Mouse (Mus musculus): ENCODE results near the gene Slc23a4. TPM values are rescaled to one million over a fixed set of nuclear protein-coding genes. Genes with fewer than 3 reads are reported as not detected.

Slc23a4 gene
- polyA plus RNA-seq, 1 experiment from 2014 or later = 0.43 TPM

DNA sequence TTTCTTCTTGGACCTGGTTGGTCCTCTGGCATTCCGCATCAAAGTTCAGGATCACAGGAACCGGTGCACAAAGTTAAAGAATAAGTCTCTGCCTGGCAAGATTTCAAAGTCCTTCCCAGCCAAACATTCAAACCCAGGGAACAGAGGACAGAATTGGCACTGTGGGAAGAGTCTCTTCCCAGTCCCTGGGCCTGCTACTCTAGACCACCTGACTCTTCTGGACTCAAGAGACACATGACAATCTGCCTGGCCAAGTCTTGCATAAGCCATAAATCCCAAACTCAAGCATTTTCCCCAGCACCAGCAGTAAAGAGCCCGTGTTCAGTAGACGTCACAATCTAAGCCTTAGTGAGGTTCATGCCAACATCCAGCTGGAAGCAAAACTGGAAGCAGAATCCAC is 81.5 kb downstream of the Slc23a4 start:
- 54% methylated on average over 4 of the region's 4 CpGs for WGBS
- Histone ChIP-seq H3K9me3 (ENCODE audit: low read length) (no peaks in the 10 kb centered on the region), H3K4me1 (ENCODE audit: insufficient read depth, low read depth, low read length) (peaks cover 17% of the 10 kb centered on the region; the same call in 1 of the 2 replicates), H3K9ac (replicated peaks; ENCODE audit: low read depth) (no peak overlapping the region), H3K27me3 (replicated peaks; ENCODE audit: insufficient read depth, low read length) (no peaks in the 10 kb centered on the region), H3K4me2 (replicated peaks; ENCODE audit: low read depth, low read length) (no peak overlapping the region), H3K36me3 (ENCODE audit: insufficient read depth, low read length) (peaks cover 7% of the 10 kb centered on the region; the same call in 1 of the 2 replicates), H3K27ac (ENCODE audit: low read length) (0 out of 2 replicates have a peak overlapping the region, but pooled peaks have one; percentile 9), H3K4me3 (ENCODE audit: low read depth, low read length) (no peak overlapping the region)
- ATAC-seq (no peak), DNase-seq (ENCODE audit: low spot score) (peak; percentile 33)
- TF ChIP-seq EP300 (IDR thresholded peaks at IDR 0.05) (no peak), CTCF (IDR thresholded peaks at IDR 0.05) (no peak)

DNA sequence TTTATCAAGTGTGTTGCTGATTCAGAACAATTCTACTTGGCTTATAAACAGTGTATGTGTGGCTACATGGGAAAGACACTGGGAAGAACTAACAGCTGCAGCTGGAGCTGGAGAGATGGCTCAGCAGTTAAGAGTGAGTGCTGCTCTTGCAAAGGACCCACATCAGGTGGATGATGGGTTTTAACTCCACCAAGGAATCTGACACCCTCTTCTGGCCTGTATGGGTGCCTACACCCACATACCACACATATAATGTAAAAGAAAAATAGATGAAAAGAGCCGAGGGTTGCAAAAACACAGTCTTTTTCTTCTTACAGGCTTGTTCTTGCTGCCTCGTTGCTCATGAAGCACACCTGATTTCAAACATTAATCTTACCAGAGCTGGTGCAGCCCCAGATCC is 82.1 kb downstream of the Slc23a4 start:
- Histone ChIP-seq H3K27ac (ENCODE audit: low read length) (0 out of 2 replicates have a peak overlapping the region, but pooled peaks have one; percentile 9), H3K4me1 (ENCODE audit: insufficient read depth, low read depth, low read length) (peaks cover 17% of the 10 kb centered on the region; the same call in 1 of the 2 replicates), H3K36me3 (ENCODE audit: insufficient read depth, low read length) (peaks cover 7% of the 10 kb centered on the region; the same call in 1 of the 2 replicates), H3K9me3 (ENCODE audit: low read length) (no peaks in the 10 kb centered on the region), H3K4me3 (ENCODE audit: low read depth, low read length) (no peak overlapping the region), H3K27me3 (replicated peaks; ENCODE audit: insufficient read depth, low read length) (no peaks in the 10 kb centered on the region), H3K9ac (replicated peaks; ENCODE audit: low read depth) (no peak overlapping the region), H3K4me2 (replicated peaks; ENCODE audit: low read depth, low read length) (no peak overlapping the region)
- ATAC-seq (no peak), DNase-seq (ENCODE audit: low spot score) (peak; percentile 35)
- 44% methylated on average over 2 of the region's 2 CpGs for WGBS
- TF ChIP-seq CTCF (IDR thresholded peaks at IDR 0.05) (peak; percentile 50), EP300 (IDR thresholded peaks at IDR 0.05) (no peak)

DNA sequence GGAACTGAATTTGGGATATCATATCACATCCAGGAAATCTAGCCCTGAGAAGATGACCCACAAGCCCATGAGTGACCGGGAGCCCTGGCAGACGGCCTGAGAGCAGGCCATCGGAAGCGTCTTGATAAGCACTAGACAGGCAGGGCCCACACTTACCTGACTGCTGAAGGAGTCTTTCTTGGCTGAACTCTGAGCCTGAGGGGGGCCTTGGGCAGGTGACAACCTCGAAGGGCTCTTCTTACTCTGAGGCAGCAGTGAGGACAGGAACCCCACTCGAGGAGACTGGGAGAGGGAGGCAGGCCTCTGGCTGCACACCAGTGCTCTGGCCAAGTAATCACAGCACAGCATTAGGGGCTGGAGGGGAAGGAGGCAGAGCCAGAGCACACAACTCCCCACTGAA is 83.8 kb downstream of the Slc23a4 start:
- Histone ChIP-seq H3K4me1 (ENCODE audit: insufficient read depth, low read depth, low read length) (peaks cover 9% of the 10 kb centered on the region; the same call in 1 of the 2 replicates), H3K27me3 (replicated peaks; ENCODE audit: insufficient read depth, low read length) (no peaks in the 10 kb centered on the region), H3K4me2 (replicated peaks; ENCODE audit: low read depth, low read length) (0 out of 2 replicates have a peak overlapping the region, but pooled peaks have one; percentile 8), H3K36me3 (ENCODE audit: insufficient read depth, low read length) (peaks cover 7% of the 10 kb centered on the region; the same call in 1 of the 2 replicates), H3K9me3 (ENCODE audit: low read length) (no peaks in the 10 kb centered on the region), H3K4me3 (ENCODE audit: low read depth, low read length) (no peak overlapping the region), H3K9ac (replicated peaks; ENCODE audit: low read depth) (0 out of 2 replicates have a peak overlapping the region, but pooled peaks have one; percentile 16), H3K27ac (ENCODE audit: low read length) (peak overlapping the region; percentile 79)
- TF ChIP-seq EP300 (IDR thresholded peaks at IDR 0.05) = 0 out of 2 replicates have a peak, but pooled peaks have one; percentile 6
- no peak for TF ChIP-seq CTCF (IDR thresholded peaks at IDR 0.05)
- peak; percentile 68 for ATAC-seq
- WGBS = 37% methylated on average over 6 of the region's 6 CpGs
- peak; percentile 68 for DNase-seq (ENCODE audit: low spot score)

DNA sequence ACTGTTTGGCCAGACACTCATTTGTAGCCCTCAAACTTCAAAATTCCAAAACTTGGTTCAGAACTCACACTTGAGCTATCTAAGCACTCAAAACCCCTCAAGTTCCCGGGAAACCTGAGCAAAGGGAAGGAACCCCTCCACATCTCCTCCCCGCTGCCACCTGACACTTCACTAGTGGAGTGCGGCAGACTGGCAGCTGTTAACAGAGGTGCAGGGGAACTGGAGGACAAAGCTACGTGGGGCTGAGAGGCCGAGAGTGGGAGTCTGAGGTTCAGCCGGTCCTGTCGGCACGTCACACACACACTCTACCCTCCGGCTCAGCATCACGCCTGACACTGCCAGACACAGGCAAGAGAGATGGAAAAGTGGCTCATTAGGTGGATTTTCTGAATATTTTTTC is 84.4 kb downstream of the Slc23a4 start:
- H3K4me2 ChIP-seq (replicated peaks; ENCODE audit: low read depth, low read length) = 0 out of 2 replicates have a peak overlapping the region, but pooled peaks have one; percentile 8
- peaks cover 7% of the 10 kb centered on the region; the same call in 1 of the 2 replicates for H3K36me3 ChIP-seq (ENCODE audit: insufficient read depth, low read length)
- ATAC-seq = peak; percentile 88
- 0 out of 2 replicates have a peak overlapping the region, but pooled peaks have one; percentile 16 for H3K9ac ChIP-seq (replicated peaks; ENCODE audit: low read depth)
- WGBS = 46% methylated on average over 10 of the region's 10 CpGs
- TF ChIP-seq EP300 (IDR thresholded peaks at IDR 0.05) (peak; percentile 76; the same call in 1 of the 2 replicates), CTCF (IDR thresholded peaks at IDR 0.05) (no peak)
- peaks cover 9% of the 10 kb centered on the region; the same call in 1 of the 2 replicates for H3K4me1 ChIP-seq (ENCODE audit: insufficient read depth, low read depth, low read length)
- H3K9me3 ChIP-seq (ENCODE audit: low read length) = no peaks in the 10 kb centered on the region
- no peak overlapping the region for H3K4me3 ChIP-seq (ENCODE audit: low read depth, low read length)
- no peaks in the 10 kb centered on the region for H3K27me3 ChIP-seq (replicated peaks; ENCODE audit: insufficient read depth, low read length)
- DNase-seq (ENCODE audit: low spot score) = peak; percentile 86
- H3K27ac ChIP-seq (ENCODE audit: low read length) = peak overlapping the region; percentile 79

DNA sequence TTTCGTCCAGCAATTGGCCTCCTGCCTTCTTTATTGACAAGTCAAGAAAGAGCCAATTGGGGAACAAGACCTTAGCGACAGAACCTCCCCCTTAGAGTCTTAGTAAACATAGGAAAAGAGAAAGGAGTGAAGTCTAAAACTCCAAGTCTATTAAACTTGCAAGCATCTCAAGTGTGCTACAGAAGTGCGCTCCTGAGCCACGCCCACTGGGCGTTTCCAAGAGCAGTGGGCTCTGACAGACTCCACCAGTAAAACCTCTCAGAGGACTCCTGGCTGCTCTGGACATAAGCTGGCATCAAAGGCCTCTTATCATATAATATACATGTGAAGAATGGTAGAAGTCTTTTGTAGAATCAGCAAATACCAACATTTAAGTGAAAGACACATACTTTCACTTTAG is 84.8 kb downstream of the Slc23a4 start:
- peak; percentile 82 for ATAC-seq
- no peak overlapping the region for H3K4me3 ChIP-seq (ENCODE audit: low read depth, low read length)
- H3K4me2 ChIP-seq (replicated peaks; ENCODE audit: low read depth, low read length) = peak overlapping the region; percentile 42
- 57% methylated on average over 5 of the region's 5 CpGs for WGBS
- H3K36me3 ChIP-seq (ENCODE audit: insufficient read depth, low read length) = peaks cover 7% of the 10 kb centered on the region; the same call in 1 of the 2 replicates
- H3K27ac ChIP-seq (ENCODE audit: low read length) = peak overlapping the region; percentile 79
- no peak overlapping the region for H3K9ac ChIP-seq (replicated peaks; ENCODE audit: low read depth)
- no peaks in the 10 kb centered on the region for H3K9me3 ChIP-seq (ENCODE audit: low read length)
- peak; percentile 92 for DNase-seq (ENCODE audit: low spot score)
- no peak for TF ChIP-seq CTCF (IDR thresholded peaks at IDR 0.05)
- TF ChIP-seq EP300 (IDR thresholded peaks at IDR 0.05) = no peak
- no peaks in the 10 kb centered on the region for H3K27me3 ChIP-seq (replicated peaks; ENCODE audit: insufficient read depth, low read length)
- H3K4me1 ChIP-seq (ENCODE audit: insufficient read depth, low read depth, low read length) = peaks cover 9% of the 10 kb centered on the region; the same call in 1 of the 2 replicates

DNA sequence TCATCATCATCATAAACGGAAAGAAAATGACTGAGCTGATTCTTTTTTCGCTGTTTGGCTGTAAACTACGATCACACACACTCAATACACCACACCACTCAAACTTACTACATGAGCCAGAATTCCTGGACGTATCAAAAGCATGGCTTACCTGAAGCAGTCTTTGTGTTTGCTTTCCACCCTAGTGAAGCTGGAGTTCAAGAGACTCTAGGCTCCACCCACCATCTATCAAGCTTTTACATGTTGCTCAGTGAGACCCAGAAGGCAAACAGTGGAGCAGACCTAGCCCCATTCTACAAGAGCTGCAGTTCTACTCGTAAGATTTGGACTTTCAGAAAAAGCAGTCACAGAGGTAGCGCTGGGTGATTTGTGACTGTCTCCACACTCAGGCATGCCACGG is 85.6 kb downstream of the Slc23a4 start:
- no peaks in the 10 kb centered on the region for H3K9me3 ChIP-seq (ENCODE audit: low read length)
- no peak overlapping the region for H3K4me3 ChIP-seq (ENCODE audit: low read depth, low read length)
- DNase-seq (ENCODE audit: low spot score) (peak; percentile 84), ATAC-seq (peak; percentile 40)
- H3K36me3 ChIP-seq (ENCODE audit: insufficient read depth, low read length) = peaks cover 7% of the 10 kb centered on the region; the same call in 1 of the 2 replicates
- no peak overlapping the region for H3K9ac ChIP-seq (replicated peaks; ENCODE audit: low read depth)
- H3K4me2 ChIP-seq (replicated peaks; ENCODE audit: low read depth, low read length) = peak overlapping the region; percentile 42
- WGBS = 59% methylated on average over 7 of the region's 7 CpGs
- no peak for TF ChIP-seq CTCF (IDR thresholded peaks at IDR 0.05)
- no peak for TF ChIP-seq EP300 (IDR thresholded peaks at IDR 0.05)
- peaks cover 9% of the 10 kb centered on the region; the same call in 1 of the 2 replicates for H3K4me1 ChIP-seq (ENCODE audit: insufficient read depth, low read depth, low read length)
- H3K27me3 ChIP-seq (replicated peaks; ENCODE audit: insufficient read depth, low read length) = no peaks in the 10 kb centered on the region
- H3K27ac ChIP-seq (ENCODE audit: low read length) = peak overlapping the region; percentile 79

Data from lung, postnatal 0 days (tissue).